Mouse (Mus musculus) MN1 (cell line): ENCODE results near the gene Rnf150.

Source experiments
- DNase-seq: peaks from one replicate; pipeline ENCODE4 v3.0.0-alpha.2; 2016; ENCODE audit warnings: low spot score

The Rnf150 gene

DNA sequence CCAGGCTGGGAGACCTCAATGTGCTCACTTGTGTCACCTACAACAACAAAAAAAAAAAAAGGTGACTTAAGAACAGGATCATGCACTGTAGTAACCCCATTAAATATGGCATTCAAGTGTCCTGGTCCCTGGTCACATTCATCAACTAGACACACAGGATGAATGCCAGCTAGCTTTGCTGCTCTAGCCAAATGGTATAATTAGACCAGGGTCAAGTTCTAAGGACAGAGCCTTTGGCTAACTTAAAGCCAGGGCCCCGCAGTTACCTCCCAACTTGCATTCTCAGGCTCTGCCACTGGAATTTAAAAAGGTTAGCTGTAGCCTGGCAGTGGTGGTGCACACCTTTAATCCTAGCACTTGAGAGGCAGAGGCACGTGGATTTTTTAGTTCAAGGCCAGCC lies 165.1 kb downstream of the Rnf150 start:
- DNase-seq = no peak

DNA sequence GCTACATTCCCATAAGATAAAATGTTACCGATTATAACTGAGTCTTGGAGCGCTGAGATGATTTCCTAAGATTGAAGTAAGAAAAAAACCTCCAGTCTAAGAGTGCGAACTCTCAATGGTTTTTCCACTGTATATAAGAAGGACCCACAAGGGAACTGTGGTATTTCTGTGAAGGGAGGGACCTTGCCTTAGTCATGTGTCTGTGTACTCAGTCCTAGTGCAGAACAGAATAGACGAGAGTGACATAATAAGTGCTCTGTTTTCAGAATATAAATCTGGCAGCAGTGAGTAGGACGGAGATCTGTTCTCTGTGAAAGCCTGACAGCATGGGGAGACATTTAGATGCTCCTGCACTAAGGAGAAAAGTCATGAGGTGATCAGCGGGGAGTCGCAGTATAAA lies 169.6 kb downstream of the Rnf150 start:
- DNase-seq = peak; percentile 46

GRCm38 (mm10) chr8:83035141-83035540 lies 172.0 kb downstream of the Rnf150 start:
- no peak for DNase-seq

- DNase-seq = peak; percentile 15
These were observed 173.5 kb downstream of the Rnf150 start for GRCm38 (mm10) chr8:83036521-83037166.

GRCm38 (mm10) chr8:83037321-83037720 lies 174.2 kb downstream of the Rnf150 start:
- DNase-seq = no peak

DNA sequence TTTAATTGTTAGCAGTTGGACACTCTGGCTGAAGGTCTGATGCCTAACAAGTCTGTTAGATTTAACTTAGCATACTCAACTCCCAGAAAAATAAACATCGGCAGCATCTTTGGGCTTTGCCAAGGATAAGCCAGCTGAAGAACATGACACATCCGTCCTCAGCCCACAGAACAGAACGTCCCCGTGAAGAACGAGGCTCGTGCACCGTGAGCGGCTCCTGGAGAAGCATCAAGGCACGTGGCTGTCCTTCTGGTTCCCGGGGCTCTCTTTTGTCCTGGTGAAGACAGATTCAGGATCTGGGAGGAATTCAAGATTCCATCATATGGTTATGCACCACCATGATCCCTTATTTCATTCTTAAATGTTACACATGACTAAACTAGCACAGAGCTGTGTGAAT lies 175.4 kb downstream of the Rnf150 start:
- no peak for DNase-seq

DNA sequence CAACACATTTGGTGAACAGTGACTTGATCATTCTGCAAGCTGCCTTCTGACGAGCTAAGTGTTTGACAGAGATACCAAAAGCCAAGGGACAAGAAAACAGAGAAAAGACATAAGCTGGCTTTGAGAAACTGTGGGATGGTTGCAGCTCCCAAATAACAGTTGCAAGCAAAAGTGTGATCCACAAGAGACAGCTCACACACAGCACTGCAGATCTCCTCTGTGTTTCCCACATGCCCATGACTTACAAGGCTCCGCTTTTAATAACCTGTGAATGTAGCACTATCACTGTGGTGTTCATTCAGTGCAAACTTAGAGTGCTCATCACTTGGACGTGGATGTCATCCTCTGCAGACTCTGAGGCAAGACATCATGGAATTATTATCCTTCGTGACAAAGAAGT lies 178.3 kb downstream of the Rnf150 start:
- no peak for DNase-seq

DNA sequence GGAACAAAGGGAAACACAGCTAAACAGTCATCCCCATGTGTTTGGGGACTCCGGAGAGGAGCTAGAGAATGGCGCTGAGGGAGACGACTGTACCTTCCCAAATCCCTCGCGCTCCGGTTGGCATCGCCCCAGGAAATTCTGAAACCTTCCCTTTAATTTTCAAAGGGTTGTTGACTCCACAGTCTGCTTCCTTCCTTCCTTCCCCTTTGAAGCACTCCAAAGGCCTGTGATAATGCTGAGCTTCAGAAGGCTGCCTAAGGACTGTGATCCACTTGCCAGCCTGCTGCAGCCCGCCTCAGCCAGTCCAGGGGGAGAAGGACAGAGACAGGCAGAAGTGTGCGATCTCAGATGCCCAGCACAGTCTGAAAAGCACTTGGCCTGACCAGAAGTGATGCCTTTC lies 183.8 kb downstream of the Rnf150 start:
- no peak for DNase-seq

DNA sequence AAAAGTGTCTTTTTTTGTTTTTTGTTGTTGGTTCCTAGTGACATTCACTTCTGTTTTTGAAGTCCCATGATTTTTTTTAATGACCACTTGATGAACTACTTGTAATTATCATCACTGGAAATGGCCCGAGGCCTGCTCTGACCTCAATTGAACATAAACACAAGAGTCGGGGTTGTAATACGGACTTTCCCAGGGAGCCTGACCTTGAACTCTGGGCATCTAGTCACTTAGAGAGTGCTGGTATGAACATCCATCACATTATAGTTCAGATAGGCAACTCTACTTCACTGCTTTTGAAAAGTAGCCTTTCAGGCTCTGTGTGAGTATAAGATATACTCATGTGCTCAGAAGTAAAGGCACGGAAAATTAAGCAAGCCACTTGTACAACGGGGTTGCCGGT lies 185.4 kb downstream of the Rnf150 start:
- DNase-seq = no peak

GRCm38 (mm10) chr8:83049171-83049601 lies 186.0 kb downstream of the Rnf150 start:
- peak; percentile 76 for DNase-seq

- DNase-seq = no peak
These were observed 186.5 kb downstream of the Rnf150 start for GRCm38 (mm10) chr8:83049616-83050015.

GRCm38 (mm10) chr8:83052896-83053295 lies 189.7 kb downstream of the Rnf150 start:
- no peak for DNase-seq

GRCm38 (mm10) chr8:83054801-83055200 lies 191.6 kb downstream of the Rnf150 start:
- DNase-seq = no peak

GRCm38 (mm10) chr8:83058951-83059350 lies 195.8 kb downstream of the Rnf150 start:
- DNase-seq = no peak

GRCm38 (mm10) chr8:83060076-83060475 lies 196.9 kb downstream of the Rnf150 start:
- no peak for DNase-seq

DNA sequence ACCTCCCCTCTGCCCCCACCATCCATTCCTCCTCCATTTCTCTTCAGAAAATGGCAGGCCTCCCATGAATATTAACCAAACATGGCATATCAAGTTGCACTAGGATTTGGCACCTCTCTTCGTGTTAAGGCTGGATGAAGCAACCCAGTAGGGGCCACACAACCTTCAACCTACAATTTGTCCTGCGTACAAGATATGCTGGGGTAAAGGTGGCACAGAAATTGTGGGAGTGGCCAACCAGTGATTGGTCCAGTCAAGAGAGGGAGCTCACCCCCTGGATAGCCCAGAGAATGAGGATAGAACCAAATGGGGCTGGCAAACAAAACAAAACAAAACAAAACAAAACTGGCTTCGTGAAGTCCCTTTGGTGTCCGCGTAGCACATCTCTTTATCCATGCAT lies 198.1 kb downstream of the Rnf150 start:
- DNase-seq = no peak

DNA sequence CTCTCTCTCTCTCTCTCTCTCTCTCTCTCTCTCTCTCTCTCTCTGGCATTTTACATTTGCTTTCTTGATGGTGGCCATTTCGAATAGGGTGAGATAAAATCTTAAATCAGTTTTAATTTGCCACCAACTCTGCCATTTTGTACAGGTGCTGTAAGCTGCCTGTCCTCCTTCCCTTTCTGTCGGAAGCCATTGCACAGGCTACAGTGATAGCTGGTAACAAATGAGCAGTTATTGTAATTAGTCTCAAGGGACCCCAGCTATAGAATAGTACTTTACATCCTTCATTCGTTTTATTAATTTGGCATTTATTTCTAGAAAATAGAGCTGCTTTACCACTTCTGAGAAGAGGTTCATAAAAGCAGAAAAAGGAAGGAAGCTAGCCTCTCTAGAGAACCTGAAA lies 198.7 kb downstream of the Rnf150 start:
- no peak for DNase-seq

GRCm38 (mm10) chr8:83062276-83062675 lies 199.1 kb downstream of the Rnf150 start:
- no peak for DNase-seq

- DNase-seq = no peak
These were observed 200.9 kb downstream of the Rnf150 start for GRCm38 (mm10) chr8:83064096-83064495.

DNA sequence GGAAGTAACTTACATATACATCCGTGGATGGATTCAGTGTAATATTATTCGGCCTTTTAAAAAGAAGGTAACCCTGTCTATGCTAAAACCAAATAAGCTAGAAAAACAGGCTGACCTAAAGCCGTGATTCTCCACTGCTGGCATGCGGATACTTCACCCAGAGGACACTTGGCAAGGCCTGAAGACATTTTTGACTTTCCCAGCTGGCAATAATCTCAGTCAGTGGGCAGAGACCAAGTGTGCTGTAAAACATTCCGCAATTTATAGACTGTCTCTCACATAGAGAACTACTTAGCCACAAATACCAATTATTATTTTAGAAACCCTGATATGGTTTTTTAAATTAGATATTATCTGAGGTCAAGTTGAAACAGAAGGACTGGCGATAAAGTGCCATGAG lies 202.9 kb downstream of the Rnf150 start:
- no peak for DNase-seq

DNA sequence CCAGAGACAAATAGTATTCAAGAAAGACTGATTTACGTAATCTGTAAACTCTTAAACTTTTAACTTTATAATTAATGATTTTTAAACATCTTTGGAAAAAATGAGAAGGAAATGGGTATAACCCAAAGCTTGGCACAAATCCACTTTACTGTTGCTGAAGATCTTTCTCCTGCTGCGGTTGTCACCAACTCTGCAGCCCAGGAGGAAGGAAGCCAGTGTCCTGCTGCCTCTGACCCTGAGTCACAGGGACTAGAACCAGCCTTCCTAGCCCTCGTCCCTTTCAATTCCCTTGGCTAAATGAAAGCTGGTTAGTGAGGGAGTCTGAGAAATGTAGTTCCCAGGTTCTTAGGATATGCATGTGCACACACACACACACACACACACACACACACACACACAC lies 203.7 kb downstream of the Rnf150 start:
- DNase-seq = no peak

DNA sequence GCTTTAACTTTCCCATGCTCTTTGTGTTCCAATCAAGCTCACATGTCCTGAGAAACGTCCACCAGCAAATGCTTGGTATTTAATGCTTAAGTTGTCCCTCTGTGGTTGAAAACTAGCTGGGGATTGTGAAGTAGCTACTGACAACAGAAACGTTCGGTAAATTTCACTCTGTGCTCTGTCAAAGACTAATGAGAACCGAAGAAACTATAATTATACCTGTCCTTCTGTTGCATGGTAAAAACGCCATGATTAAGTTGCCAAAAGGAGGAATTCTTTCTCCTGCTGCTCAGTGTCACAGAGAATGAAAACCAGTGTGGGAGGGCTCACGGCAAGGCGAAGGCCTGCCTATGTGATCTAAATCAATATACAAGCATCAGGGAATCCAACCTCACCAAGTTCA lies 204.8 kb downstream of the Rnf150 start:
- no peak for DNase-seq

- no peak for DNase-seq
These were observed 211.1 kb downstream of the Rnf150 start for GRCm38 (mm10) chr8:83074248-83074647.

DNA sequence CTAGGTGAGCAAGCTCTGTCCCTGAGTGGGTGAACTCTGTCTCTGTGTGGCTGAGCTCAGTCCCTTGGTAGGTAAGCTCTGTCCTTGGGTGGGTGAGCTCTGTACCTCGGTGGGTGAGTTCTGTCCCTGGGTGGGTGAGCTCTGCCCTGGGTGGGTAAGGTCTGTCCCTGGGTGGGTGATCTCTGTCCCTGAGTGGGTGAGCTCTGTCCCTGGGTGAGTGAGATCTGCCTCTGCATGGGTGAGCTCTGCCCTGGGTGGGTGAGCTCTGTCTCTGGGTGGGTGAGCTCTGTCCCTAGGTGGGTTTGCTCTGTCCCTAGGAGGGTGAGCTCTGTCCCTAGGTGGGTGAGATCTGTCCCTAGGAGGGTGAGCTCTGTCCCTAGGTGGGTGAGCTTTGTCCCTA lies 213.5 kb downstream of the Rnf150 start:
- DNase-seq = no peak

- DNase-seq = no peak
These were observed 214.2 kb downstream of the Rnf150 start for GRCm38 (mm10) chr8:83077329-83077728.
